Mouse (Mus musculus) left cerebral cortex, postnatal 4 days (tissue): ENCODE data around the gene Idnk. TPM values are rescaled to one million over a fixed set of nuclear protein-coding genes. Genes with fewer than 3 reads are reported as not detected.
"Not testable (repeated sequence)": the region's sequence is repeated elsewhere in the genome, so short reads cannot be mapped to it uniquely, and the experiment has no call there.

Experiments used
- DNase-seq: peaks from one replicate; pipeline ENCODE4 v3.0.0-alpha.2; 2022
- intact Hi-C: fragments of 180-260 bp; cut with DNase I; formaldehyde crosslinking; loops from one replicate; pipeline ENCODE4 v1.15.1; 2025
- total RNA-seq, 2 experiments: library from RNA; stranded (reverse); gene quantifications; 2 replicates each; pipeline ENCODE4 v1.2.3; 2021

Idnk gene
- total RNA-seq, 2 experiments from 2014 or later: 23.1 to 25.5 TPM

GRCm38 (mm10) chr13:58131692-58132091 lies 25.8 kb upstream of the Idnk start:
- DNase-seq: no peak
- intact Hi-C loops: no loop called here

GRCm38 (mm10) chr13:58146603-58147002 lies 10.8 kb upstream of the Idnk start:
- intact Hi-C loops, DNase-seq: not testable (repeated sequence)

- no peak for DNase-seq
- intact Hi-C loops: no loop called here
Observed at GRCm38 (mm10) chr13:58147760-58148159, 9.7 kb upstream of the Idnk start.

GRCm38 (mm10) chr13:58148256-58148831 lies 9.1 kb upstream of the Idnk start:
- DNase-seq: peak; percentile 50
- intact Hi-C loops: no loop called here

DNA sequence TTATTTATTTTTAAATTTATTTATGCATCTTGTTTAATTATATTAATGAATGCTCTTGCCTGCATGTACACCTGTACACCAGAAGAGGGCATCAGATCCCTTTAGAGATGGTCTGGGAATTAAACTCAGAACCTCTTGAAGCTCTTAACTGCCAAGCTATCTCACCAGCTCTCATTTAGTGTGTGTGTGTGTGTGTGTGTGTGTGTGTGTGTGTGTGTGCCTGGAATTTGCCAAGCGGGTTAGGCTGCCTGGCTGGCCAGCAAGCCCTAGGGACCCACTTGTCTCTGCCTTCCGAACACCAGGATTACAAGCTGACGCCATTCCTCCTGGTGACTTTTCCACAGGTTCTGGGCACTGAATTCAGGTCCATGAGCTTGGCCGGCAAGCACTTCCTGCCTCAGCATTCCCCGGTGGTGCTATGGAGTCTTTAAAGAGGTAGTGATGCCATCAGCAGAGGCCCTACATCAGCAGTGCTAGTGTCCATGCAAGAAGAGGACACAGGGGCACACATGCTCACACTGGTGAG lies 8.4 kb upstream of the Idnk start:
- intact Hi-C loops: no loop called here
- DNase-seq: no peak

GRCm38 (mm10) chr13:58149629-58150028 lies 7.8 kb upstream of the Idnk start:
- intact Hi-C loops: loop anchor here (10.0 kb wide), 2 partner anchors 125 to 235 kb away; partner anchors contain the start of genes 2210016F16Rik and Gkap1
- DNase-seq: no peak

- intact Hi-C loops: loop anchor here (10.0 kb wide), 2 partner anchors 124 to 234 kb away; partner anchors contain the start of genes 2210016F16Rik and Gkap1
- no peak for DNase-seq
Observed at GRCm38 (mm10) chr13:58150442-58150841, 7.0 kb upstream of the Idnk start.

DNA sequence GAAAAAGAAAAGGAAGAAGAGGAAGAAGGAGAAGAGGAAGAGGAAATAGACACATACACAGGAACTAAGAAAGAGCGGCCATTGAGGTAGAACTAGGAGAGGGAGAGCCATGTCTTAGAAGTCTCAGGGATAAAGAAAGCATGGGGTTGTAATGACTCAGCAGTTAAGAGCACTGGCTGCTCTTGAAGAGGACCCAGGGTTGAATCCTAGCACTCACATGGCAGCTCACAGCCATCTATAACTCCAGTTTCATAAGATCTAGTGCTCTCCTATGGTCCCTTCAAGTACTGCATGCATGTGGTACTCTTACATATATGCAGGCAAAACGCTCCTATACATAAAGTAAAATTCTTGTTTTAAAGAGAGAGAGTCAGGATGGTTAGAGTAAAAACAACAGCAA lies 1.4 kb upstream of the Idnk start:
- intact Hi-C loops: loop anchor here (10.0 kb wide), 2 partner anchors 119 to 229 kb away; partner anchors contain the start of genes 2210016F16Rik and Gkap1

DNA sequence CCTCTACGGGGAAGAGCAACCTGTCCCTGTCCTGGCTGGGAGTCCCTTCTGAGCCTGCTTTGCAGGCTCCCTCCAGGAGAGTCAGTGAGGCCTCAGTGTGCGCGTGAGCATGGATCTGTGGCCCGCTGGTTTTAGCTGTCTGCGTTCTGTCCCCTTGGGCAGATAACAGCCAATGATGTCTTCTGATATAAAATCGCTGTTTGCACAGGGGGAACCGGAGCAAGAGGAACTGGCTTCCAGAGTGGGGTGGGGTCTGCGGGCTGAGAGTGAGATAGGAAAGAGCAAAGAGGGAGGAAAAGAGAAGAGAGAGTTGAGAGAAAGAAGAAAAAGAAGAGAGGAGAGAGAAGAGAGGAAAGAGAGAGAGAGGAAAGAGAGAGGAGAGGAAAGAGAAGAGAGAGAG lies 413 bp upstream of the Idnk start:
- intact Hi-C loops: loop anchor here (10.0 kb wide), 2 partner anchors 118 to 228 kb away; partner anchors contain the start of genes 2210016F16Rik and Gkap1
- DNase-seq: no peak

More for the DNA sequence above, 1.4 kb upstream of the Idnk start:
- DNase-seq: no peak

DNA sequence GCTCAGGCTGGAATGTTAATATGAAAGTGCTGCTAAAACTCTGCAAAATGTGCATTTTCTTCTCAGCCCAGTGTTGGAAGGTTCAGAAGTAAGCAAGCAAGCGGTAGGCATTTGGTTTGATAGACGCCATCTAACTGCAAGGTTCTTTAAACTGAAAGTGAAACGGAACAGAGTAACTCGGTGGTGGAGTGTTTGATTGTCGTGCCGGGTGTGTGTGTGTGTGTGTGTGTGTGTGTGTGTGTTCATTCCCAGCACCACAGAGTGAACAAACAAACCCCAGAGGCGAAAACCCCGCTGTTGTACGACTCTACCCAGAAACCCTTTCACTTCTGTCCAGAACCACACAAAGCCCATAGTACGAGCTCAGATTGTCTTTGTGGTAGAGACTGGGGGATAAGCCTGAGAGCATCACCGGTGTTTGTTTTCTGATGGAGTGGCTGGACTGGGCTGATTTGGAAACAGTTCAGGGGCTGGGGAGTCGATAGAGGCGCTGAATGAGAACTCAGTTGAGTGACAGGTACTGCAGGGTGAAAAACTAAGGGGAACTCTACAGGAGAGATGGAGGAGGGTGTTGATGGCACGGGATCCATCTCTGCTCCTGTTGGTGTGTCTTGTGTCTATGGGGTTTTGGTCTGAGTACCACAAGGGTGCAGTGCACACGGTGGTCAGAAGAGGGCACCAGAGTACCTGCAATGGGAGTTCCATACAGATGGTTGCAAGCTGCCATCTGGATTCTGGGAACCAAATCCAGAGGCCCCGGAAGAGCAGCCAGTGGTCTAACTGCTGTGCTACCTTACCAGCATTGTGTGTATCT lies 857 bp downstream of the Idnk start:
- DNase-seq: peak; percentile 92
- intact Hi-C loops: loop anchor here (10.0 kb wide), 2 partner anchors 116 to 226 kb away; partner anchors contain the start of genes 2210016F16Rik and Gkap1

GRCm38 (mm10) chr13:58160761-58161160 lies 3.3 kb downstream of the Idnk start:
- intact Hi-C loops: loop anchor here (10.0 kb wide), 1 partner anchor 434 kb away; no protein-coding TSS in a partner anchor
- DNase-seq: no peak

DNA sequence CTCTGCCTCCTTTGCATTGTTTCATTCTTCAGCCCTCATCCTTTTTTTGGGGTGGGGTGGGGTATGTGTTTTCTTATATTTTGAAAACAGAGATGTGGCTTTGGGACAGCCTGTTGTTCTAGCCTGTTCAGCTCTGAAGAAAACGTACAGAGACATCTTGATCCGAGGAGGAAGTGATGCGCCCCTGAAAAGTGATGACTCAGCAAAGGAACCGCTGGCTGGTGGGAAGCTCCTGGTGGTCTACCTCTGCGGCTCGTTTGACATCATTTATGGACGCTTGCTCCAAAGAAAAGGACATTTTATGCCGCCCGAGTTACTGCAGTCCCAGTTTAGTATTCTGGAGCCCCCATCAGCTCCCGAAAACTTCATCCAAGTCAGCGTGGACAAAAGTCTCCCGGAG lies 5.9 kb downstream of the Idnk start:
- intact Hi-C loops: loop anchor here (10.0 kb wide), 1 partner anchor 431 kb away; no protein-coding TSS in a partner anchor
- DNase-seq: no peak

DNA sequence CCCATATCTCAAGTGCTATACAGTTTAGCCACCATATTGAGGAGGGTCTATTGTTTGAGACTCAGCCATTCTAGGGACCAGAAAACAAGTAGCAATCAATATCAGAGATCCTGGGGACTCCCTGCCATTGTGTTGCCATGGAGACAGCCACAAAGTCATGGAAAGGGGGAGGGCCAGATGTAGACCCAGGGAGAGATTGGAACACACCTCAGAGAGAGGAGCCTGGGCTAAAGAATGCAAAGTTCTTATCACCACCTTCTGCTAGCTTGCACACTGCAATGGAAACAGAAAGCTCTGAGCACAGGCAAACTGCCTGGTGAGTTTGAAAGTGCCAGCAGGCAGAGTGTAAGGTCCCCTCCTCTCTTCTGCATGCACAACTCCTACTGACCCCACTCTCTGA lies 10.7 kb downstream of the Idnk start:
- intact Hi-C loops: loop anchor here (10.0 kb wide), 1 partner anchor 427 kb away; no protein-coding TSS in a partner anchor
- DNase-seq: no peak

DNA sequence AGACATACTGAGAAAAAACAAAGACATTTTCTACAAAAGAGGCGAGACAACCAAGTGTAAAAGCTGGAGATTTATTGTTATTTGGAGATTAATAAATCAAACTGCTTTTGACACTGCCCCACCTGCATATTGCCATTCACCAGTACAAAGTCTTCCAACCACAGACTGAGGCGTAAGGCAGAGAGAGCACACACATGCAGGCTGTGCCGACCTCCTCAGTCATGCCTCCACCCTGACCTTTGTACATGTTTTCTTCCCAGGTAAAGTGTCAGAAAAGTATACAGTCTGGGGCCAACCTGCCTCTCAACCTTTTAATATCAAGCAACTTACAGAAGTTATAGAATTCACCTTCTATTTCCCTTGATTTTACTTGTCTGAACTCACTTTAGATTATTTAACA lies 18.7 kb downstream of the Idnk start:
- DNase-seq: no peak
- intact Hi-C loops: no loop called here

DNA sequence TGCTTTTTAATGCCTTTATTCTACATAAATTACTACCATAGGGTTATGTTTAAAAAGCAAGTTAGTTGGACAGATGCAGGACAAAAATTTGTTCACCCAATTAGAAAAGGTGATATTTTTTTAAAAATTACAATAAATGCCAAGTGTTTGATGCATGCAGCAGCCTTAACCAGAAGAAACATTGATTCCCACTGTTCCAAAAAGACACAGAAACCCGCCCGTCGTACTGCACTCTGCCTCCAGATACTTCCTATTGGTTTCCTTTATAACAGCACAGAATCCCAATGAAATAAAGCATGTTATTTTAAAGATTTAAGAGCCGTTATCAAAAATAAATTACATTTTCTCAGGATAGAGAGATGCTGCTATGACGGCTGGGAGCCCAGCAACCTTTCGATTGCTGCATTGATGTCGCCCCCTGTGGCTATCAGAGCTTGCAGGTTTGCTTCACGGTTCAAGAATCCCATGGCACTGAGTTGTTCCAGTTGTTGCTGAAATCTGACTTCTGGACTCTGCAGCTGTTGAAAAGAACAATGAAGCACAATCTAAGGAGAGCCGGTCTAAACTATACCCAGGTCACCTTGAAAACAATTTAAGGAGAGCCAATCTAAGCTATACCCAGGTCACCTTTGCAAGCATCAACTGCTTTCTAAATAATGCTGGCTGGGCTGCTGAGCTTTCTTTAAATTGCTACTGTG lies 20.2 kb downstream of the Idnk start:
- intact Hi-C loops: no loop called here
- peak; percentile 98 for DNase-seq

GRCm38 (mm10) chr13:58181607-58182551 lies 24.4 kb downstream of the Idnk start:
- DNase-seq: no peak
- intact Hi-C loops: no loop called here

DNA sequence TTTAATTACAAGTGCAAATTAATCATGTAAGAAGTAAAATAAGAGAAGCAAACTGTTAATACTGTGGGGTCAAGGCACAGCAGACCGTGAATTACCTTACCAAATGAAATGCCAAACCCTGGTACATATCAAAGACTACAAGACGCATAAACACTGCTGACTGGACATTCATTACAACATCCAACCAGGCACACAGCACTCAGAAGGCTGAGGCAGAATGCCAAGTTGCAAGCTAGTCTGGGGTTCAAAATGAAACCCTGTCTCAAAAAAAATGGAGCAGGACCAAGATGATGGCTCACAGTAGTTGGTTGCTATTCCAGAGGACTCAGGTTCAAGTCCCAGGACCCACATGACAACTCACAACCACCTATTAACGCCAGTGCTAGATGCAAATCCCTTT lies 26.7 kb downstream of the Idnk start:
- no peak for DNase-seq
- intact Hi-C loops: no loop called here

DNA sequence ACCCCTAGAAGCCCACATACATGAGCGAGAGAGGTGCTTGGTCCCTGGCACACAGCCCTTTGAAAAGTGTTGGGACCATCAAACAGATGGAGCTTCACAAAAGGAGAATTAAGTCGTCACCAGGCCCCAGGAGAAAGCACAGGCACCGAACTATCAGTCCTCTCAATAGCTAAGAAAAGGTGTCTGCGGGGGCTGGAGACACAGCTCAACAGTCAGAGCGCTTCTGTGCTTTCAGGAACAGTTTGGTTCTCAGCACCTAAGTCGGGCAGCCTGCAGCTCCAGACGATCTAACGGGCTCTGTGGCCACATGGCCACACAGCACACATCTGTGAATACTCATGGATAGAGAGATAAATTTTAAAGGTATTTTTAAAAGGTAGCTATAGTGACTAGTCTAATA lies 28.8 kb downstream of the Idnk start:
- intact Hi-C loops: no loop called here
- no peak for DNase-seq

- intact Hi-C loops: no loop called here
Observed at GRCm38 (mm10) chr13:58187751-58188150, 30.3 kb downstream of the Idnk start.

GRCm38 (mm10) chr13:58188412-58188811 lies 31.0 kb downstream of the Idnk start:
- DNase-seq: peak; percentile 88
- intact Hi-C loops: no loop called here

More at GRCm38 (mm10) chr13:58187751-58188150, 30.3 kb downstream of the Idnk start:
- DNase-seq: no peak
